Mouse (Mus musculus) c-Kit-negative CD71-positive TER-119-positive erythroid progenitor cells, embryonic 14.5 days (primary cell): ENCODE measurements around the gene Slc6a19.
"Not testable (repeated sequence)": the region's sequence is repeated elsewhere in the genome, so short reads cannot be mapped to it uniquely, and the experiment has no call there.

ENCODE experiments used
- DNase-seq: peaks from one replicate; pipeline ENCODE4 v3.0.0-alpha.2; 2013; ENCODE audit warnings: low read depth, low spot score

Slc6a19 gene

DNA sequence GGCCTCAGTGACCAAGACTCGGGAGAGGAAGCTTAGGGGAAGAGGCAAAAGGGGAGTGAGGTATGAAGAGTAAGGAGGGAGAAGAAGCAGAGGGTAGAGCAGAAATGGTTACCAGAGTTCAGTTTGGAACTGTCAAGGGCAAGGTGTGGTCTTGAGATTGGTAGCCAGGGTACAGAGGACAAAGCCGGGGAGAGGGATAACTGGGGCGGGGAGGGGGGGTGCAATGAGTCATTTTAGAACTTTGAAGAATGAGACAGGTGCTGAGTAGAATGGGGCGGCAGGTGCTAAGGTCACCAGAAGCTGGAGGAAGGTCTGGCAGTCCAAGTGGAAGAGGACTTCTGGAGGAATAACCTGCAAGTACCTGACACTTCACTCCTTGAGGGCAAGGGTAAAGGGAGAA lies 8.5 kb upstream of the Slc6a19 start:
- no peak for DNase-seq

DNA sequence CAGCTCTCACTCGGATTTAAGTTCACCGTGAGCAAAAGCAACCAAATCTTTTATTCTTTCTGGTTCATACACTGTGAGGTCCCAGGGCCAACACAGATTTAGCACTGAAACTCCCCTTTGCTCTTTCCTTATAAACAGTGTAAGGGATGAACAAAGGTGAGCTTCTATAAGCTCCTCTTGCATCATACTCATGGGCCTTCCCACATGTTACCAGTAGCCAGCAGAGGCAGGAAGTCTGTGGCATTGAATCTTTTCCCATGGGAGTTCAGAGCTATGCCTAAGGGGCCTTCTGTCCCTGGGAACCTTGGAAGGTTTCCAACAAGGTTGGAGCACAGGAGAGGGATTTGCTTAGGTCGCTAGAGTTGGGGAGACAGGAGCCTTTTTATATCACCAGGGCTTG lies 7.6 kb upstream of the Slc6a19 start:
- DNase-seq: no peak

DNA sequence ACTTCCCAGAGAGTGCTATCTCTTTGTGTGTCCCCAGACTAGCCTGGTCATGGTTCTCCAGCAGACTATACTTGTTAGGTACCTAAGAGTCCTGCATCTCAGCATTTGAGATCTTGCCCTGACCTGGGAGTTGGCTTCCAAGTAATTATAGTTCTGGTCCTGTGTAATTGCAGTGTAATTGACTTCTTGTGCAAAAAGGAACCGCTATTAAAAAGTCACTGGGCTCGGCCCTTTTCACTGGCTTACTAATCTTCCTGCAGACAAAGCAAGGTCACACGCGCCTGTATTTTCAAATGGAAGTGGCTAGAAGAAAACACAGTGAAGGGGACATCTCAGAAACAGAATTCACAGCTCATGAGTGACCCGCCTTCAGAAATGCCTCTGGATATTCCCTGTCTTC lies 7.1 kb upstream of the Slc6a19 start:
- no peak for DNase-seq

DNA sequence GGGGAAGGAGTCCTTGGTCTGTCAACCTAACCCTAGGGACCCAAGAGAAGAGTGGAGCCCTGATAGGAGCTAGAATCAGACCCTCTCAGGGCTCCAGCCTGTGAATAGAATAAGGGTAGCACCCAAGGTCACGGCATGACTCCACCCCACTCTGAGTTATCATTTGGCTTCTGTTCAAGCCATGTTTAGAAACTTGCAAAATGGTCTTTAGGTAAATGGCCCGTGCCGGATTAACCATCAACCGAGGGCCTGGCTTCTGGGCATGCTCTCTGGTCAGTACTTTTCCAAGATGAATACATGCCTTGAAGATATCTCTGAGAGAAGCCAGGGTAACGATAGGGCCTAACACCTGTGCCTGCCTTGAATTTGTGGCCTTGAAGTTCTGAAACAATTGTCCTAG lies 6.6 kb upstream of the Slc6a19 start:
- DNase-seq: no peak

DNA sequence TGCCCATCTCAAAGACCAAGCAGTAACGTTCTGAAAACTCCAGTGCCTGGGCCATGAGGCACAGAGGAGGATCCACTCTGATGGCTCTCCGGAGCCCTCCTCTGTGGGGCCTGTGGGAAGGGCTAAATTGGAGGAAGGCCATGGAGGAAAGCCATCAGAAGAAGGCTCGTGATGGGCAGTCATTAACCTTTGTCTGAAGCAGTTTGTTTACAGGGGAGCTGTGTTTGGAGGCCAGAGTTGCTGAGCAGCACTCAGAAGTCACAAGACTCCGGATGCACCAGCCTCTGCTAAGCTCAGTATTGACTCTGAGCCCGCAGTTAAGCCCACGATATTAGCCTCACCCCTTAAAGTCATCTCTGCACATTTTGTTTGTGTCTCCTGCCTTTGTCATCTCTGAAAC lies 4.8 kb upstream of the Slc6a19 start:
- no peak for DNase-seq

DNA sequence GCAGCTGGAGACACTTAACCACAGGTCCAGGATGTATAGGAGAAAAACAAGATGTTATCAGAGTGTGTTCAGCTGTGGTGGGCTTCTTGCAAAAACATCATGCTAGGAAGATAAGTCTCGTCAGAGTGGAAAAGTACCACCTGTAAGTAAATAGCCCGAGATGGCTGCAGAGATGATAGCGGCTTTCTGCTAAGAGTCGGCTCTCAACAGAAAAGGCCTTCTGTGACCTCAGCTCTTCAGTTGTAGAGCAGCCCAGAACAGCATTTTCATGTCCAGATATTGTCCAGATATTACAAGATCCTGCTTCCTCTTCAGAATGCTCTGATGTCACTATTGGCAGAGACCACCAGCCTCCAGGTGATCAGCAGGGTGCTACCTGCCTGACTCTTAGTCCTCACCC lies 1.2 kb downstream of the Slc6a19 start:
- DNase-seq: not testable (repeated sequence)

DNA sequence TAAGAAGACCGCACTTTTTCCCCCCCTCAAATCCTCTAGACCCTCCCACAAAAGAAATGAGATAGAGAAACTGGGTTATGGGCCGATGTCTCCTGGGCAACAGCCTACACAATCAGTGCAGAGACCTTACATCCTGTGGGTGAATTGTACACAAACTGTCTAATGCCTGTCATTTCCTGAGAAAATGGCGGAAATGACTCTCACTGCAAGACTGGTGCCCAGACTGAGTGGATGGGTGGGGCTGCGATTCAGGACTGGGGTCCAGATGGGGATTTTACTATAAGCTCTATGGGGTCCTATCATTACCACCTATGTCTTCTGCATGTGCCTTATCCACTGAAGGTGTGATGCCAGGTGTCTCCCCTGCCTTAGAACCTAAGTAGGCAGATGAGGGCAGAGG lies 1.9 kb downstream of the Slc6a19 start:
- no peak for DNase-seq

DNA sequence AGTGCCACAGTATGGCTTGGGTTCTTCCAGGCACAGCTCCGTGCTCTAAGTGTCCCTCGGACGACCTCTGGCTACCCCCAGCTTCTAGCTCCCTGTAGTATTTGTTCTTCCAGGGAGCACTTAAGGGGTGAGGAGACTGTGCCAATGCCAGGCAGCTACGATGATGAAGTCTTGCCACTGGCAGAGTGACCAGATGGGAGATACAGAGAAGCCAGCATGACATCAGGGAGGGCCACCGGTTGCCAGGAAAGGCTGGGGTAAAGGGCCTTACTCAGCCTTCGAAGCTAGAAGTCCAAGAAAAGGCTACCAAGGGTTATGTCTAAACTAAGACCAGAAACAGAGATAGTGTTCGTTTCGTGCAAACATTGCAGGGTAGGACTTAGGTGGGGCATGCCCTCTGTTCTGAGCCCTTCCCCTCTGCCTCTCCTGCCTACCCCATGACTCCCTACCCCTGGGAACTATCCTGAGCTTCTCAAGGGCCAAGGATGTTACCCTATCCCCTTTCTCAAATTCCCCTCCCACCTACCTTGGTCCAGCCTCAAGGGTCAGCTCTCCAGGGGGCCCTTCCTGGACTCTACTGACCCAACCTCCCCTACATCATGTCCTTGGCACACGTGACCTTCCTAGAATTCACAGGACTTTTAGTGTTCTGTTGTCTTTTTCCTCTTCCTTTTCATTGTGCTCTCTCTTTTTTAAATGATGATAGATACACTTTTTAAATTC lies 3.3 kb downstream of the Slc6a19 start:
- DNase-seq: no peak

DNA sequence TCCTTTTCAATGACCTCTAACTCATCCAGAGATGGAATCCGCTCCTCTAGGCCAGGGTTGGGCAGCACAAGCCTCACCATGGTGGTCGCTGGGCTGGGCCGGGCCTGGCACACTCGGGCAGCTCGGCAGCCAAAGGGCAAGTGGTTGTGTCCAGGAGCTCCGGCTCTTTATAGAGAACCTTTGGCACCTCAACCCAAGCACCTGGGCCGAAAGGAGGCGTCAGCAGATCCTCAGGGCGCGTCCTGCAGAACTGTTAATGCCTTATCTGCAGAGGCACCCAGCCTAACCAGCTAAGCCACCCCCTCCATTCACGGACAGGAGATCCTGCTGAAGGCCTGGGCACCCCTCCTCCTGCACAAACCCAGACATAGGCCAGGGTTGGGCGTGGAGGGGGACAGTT lies 4.1 kb downstream of the Slc6a19 start:
- no peak for DNase-seq

DNA sequence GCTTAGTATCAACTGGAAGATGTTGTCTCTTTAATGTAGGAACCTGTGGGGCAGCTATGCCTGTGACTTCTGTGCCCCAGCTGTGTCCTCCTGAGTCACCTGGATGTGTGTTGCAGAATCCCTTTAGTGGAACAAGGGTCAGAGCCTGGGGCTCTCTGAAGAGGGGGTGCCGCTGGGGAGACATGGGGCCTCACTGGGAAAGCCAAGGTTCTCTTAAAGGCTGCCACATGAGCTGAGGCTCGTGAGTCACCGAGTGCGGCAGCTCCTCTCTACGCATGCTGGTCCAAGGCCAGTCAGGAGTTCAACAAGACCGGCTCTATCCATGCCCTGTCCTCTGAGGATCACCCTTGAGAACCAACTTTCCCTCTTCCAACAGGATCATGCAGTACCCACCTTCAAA lies 5.0 kb downstream of the Slc6a19 start:
- DNase-seq: no peak

DNA sequence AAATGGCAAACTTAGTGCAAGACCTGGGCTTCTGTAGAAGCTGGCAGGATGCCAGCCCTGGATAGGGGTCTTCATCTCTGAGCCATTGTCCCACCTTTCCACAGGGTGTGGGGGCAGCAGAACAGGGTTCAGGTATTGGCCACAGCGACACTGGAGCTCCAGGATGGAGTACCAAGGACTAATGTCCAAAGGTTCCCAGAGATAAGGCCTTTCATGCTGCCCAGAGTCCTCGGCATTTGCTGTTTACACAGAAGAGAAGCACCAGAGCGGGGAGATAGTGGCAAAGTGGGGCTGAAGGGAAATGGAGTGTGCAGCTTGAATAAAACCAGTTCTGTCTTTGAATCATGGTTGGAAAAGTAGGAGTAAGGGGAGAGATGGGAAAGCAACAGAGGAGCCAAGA lies 8.1 kb downstream of the Slc6a19 start:
- DNase-seq: no peak

DNA sequence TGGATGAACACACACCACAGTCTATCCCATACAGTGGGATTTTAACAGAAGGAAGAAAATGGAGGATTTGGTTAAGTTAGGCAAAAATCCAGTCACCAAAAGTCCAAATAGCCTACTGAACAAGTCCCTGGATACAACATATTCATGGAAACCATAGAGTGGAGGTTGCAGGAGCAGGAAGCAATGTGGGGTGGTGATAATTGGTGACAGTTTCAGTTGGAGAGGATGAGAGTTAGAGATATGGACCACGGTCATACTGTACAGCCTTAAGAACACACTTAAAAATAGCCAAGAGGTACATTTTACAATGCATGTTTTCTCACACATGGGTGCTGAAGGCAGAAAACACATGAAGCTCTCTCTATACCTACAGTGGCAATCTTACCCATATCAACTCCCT lies 9.7 kb downstream of the Slc6a19 start:
- no peak for DNase-seq

DNA sequence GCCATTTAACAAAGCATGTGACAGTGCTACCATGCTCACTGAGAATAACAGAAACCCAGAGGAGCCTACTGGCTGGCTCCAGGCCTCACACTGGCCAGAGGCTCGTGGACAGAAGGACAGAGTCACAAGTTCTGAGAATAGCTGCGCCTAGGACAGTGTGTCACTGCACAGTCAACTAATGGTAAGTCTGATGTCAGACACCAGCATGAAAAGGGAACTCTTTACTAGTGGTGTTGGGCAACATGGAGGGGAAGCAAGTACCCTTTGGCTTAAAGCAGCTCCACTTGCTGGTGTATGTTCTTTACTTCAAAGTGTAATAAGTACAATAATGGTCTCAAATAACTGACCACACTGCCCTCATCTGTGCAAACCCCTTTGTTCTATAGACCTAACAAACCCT lies 11.3 kb downstream of the Slc6a19 start:
- no peak for DNase-seq

DNA sequence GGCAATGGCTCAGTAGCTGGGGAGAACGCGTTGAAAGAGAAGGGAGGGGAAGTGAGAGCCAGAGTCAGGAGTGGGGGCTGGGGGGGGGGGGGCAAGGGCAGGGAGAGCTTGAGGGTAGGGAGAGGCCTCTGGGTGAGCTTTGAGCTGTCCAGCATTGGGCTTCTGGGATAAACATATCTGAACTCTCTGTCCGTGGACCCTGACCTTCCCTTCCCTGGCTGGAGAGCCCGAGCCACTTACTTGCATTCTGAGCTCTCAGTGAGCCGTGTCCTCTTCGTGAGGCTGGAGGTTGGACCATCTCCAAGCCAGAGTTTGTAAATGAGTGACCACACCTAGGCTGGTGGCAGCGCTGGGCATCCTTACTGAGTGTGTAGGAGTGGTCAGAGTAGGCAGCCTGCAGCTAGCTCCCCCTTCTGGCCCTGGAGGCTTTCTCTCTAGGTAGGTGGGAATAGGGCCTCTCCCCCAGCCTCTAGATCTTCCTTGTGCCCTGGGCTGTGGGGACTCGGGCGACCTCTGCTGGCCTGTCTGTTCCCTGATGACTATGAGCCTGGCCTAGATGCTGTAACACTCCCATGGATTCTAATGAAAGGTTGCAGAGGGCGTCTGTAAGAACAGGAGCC lies 12.3 kb downstream of the Slc6a19 start:
- DNase-seq: no peak

DNA sequence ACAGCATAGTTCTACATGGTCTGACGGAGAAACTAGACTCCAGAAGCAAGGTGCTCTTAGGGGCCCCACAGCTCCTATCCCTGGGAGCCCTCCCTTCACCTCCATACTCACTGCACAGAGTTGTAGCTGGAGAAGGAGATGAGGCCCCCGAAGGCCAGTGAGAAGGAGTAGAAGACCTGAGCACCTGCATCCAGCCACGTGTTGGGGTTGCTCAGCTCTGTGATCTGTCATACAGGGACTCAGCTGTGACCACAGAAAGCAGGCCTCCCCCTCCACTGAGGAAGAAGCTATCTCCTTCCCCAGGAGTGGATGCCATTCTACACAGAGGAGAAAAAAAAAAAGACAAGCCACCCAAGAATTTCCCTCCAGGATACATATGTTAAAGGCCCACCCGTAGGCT lies 15.7 kb downstream of the Slc6a19 start:
- no peak for DNase-seq

DNA sequence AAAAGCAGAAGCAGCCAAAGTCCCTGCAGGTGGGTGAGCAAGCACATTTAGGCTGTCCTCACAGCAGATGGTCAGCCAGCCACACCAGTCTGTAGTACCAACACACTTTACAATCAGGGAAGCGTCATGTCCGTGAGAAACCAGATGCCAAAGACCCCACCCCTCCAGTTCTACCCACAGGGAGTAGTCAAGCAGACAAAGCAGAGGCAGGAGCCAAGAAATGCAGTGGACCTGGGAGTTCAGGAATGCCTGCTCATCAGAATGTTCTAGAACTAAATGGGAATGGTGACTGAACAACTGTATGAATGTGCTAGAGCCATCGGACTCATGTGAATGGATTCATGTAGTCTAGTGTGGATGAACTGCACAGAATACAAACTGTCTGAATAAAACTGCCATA lies 17.1 kb downstream of the Slc6a19 start:
- no peak for DNase-seq

DNA sequence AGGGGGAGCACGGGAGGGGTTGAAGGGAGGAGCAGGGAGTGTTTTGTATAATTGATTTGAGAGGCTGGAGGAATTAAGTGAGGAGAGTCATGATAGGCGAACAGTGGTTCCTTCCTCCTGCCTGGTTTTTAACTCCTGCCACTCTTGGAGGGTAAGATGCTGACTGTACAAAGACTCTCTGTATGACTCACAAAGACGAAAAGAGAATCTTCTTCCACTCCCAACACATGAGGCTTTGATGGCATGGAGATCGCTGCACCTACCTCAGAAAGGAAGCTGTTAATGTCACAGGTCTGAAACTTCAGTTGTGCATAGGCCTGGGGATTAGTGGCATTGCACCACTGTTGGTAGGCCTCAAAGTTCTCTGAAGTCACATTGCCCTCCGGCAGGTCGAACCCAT lies 19.2 kb downstream of the Slc6a19 start:
- no peak for DNase-seq

DNA sequence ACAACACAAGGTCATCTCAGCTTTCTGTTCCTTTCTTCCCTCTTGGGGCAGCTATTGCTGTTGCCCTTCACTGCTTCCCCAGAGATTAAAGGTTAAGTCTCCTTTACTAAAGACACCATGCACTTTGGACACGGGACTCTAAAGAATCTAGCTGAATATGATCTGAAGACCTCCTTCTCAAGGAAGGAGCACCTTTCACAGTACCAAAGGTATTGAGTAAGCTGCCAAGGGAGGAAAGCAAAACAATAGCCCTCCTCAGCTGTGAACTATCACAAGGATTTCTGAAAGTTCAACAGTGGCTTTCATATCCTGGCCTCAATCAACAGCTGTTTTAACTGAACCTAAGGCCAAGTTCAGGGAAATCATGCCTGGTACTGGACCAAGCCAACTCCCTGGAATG lies 20.3 kb downstream of the Slc6a19 start:
- DNase-seq: no peak

DNA sequence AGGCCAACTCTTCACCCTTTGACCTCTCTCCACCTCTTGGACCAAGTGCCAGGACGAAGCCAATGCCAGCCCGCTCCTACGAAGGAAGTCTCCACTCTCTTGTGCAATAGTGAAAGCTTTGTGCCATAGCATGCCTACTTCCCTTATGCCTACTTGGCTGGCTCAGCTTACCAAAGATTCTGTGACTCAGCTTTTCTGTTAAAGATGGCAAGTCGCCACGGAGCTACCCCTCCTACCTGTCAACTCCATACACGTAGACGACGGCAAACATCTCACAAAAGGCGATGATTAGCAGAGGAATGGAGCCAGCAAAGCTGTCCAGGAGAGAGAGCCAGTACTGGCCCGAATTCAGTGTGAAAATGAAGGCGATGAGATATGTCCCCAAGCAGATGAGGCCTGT lies 21.0 kb downstream of the Slc6a19 start:
- no peak for DNase-seq

DNA sequence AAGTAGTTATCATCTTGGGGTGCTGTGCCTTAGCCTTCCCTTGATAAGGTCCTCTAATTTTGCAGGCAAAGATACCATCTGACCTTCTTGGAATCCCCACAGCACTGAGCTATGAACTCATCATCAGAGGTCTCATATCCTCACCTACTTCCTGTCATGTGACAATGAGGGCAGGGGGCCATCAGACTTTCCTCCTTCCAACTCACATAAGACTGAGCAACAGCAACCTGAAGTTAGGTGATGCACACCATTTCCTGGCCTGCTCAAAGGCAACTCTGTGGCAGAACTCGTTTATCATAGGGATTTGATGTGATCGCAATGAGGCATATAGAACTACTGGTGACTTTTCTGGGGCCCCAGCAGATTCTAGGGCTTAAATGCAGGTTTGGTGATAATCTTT lies 22.4 kb downstream of the Slc6a19 start:
- no peak for DNase-seq

DNA sequence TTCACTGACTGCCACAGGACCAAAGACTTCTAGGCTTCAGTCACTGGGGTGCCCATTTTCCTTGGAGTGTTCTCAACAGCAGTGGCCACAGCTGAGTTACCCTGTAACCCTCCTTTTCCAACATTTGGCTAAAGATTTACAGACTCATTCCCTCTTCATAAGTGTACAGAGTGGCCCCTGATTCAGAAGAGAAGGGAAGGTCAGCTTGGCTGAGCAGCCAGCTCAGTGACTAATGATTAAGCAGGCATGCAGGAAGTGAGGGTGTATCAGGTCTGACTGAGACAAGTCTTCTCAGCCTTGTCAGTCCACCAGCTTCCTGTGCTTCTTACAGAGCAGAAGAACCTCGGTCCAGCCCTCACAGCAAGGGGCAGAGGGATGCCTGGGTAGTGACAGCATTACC lies 24.3 kb downstream of the Slc6a19 start:
- DNase-seq: no peak

DNA sequence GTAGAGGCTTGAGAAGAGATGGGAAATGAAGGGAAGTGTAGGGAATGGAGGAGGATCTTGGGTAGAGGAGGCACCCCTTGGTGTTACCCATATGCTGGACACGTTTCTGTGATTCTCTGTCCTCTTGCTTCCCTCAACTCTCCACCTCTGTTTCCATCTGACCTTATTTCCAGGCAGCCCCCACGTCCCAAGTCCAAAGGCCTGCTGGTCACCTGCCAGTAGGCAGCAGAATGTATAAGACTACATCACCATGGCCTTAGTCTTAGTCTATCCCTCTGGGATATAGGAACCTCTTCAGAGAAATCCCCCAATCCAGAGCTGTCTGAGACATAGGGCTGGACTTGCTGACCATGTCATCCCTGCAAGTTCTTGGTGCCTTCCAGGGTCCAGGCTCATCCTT lies 25.4 kb downstream of the Slc6a19 start:
- no peak for DNase-seq

DNA sequence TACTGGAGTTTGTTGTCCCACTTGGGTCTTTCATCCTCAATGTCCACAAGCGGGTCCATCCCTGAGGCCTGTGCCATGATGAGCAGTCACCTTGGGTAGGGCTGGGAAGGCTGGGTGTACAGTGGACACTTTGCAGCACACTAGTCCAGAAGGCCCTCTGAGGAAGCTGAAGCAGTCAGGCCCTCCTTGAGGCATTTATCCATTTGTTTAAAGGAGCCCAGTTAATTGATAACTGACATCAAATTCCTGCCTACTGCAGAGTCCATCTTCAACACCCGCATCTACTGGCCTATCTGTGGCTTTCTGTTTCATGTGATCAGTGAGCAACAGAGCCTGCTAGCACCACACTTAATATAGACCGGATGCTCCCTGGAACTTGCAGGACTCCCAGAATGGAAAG lies 26.8 kb downstream of the Slc6a19 start, which contains the start of gene Slc6a18:
Slc6a18 (minus strand) TSS at position 171 of the 400 bp plus-strand sequence.
- DNase-seq: no peak

DNA sequence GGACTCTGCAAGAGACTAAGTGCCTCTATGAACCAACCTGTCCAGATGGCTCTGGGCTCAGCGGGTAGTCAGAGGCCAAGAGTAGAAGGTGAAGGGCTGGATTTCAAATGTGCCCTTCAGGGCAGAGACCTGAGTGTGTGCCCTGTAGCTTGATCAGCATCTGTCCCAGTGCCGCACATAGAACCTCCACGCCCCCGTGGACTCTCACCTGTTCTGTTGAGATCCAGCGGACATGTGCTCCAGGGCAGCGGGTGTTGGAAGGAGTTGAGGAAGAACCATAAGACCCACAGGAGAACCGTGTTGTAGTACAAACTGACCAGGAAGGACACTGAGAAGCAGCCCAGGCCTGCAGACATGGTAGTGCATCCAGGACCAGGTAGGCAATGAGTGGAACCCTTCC lies 29.5 kb downstream of the Slc6a19 start:
- DNase-seq: no peak
